Mouse (Mus musculus) kidney, embryonic 15.5 days (tissue): ENCODE data around the gene Parp16. TPM values are rescaled to one million over a fixed set of nuclear protein-coding genes. Genes with fewer than 3 reads are reported as not detected.
A peak's percentile ranks its signal among the peaks of the same experiment; 100 is the strongest.

Experiments used
- ATAC-seq: fragments of 200-750 bp; cut with Nextera tagmentation; replicated peaks from 2 replicates; pipeline ENCODE4 v1.8.0; 2017; ENCODE audit warnings: moderate TSS enrichment; ENCODE audit not compliant: low FRiP score
- H3K27ac ChIP-seq: fragments of 300-500 bp; sonication (generic); 2 replicates; pipeline ENCODE4 v1.5.1; 2015; ENCODE audit warnings: mild to moderate bottlenecking, inconsistent platforms
- H3K27me3 ChIP-seq: fragments of 300-500 bp; sonication (generic); 2 replicates; pipeline ENCODE4 v1.6.1; 2015; ENCODE audit warnings: inconsistent platforms
- H3K36me3 ChIP-seq: fragments of 300-500 bp; sonication (generic); 2 replicates; pipeline ENCODE4 v1.6.1; 2015; ENCODE audit warnings: inconsistent platforms
- H3K4me1 ChIP-seq: fragments of 300-500 bp; sonication (generic); 2 replicates; pipeline ENCODE4 v1.6.1; 2015; ENCODE audit warnings: inconsistent platforms
- H3K4me2 ChIP-seq: fragments of 300-500 bp; sonication (generic); 2 replicates; pipeline ENCODE4 v1.6.1; 2015; ENCODE audit warnings: moderate library complexity, mild to moderate bottlenecking, inconsistent platforms
- H3K4me3 ChIP-seq: fragments of 300-500 bp; sonication (generic); replicated peaks from 2 replicates; pipeline ENCODE4 v1.5.1; 2015; ENCODE audit warnings: mild to moderate bottlenecking, inconsistent platforms
- H3K9ac ChIP-seq: fragments of 300-500 bp; sonication (generic); 2 replicates; pipeline ENCODE4 v1.6.1; 2015; ENCODE audit warnings: mild to moderate bottlenecking, inconsistent platforms
- H3K9me3 ChIP-seq: fragments of 300-500 bp; sonication (generic); replicated peaks from 2 replicates; pipeline ENCODE4 v1.6.1; 2016; ENCODE audit warnings: inconsistent platforms
- WGBS: fragments of 180-500 bp; shearing (Covaris S2); methylation state at CpG from one replicate; pipeline ENCODE4 v1.1.7; 2015; ENCODE audit warnings: mixed read lengths; 5-methylcytosine and 5-hydroxymethylcytosine counted together
- polyA plus RNA-seq: library from polyadenylated mRNA; unstranded; fragments of >200 nt; fragmentation: Nextera tagmentation; extraction: Ambion mirVana; gene quantifications from 2 replicates; pipeline ENCODE4 v1.2.1, GENCODE M21; 2015

Gene Parp16
- polyA plus RNA-seq, 1 experiment from 2014 or later: 7.9 TPM

DNA sequence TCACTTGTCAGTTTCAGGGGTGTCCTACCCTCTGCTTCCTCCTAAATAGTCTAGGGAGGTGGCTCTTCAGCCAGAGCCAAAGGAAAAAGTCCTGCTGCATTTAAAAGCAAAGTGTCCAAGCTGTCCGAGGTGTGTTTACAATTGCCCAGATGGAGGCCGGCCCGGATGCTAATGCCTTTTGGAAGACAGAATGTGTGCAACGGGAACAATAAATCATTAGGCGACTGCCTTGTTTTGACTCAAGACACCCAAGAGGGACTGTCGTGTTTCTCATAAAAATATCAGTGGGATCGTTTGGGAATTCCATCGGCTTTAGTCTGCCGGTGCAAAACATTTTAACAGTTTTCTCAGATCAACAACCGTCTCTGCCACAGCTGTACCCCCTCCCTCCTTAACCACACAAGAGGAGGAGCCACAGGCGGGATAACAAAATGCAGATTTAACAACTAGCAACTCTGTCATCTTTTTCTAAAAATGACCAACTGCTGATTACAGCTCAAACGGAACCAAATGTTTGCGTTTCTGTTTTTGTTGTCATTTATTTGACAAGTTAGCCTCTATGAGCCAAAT is 43.1 kb downstream of the Parp16 start:
- ATAC-seq: no peak
- Histone ChIP-seq H3K9me3 (no peaks in the 10 kb centered on the region), H3K4me1 (peaks cover 20% of the 10 kb centered on the region), H3K36me3 (peaks cover 11% of the 10 kb centered on the region), H3K4me2 (0 out of 2 replicates have a peak overlapping the region, but pooled peaks have one; percentile 4), H3K9ac (no peak overlapping the region), H3K27me3 (no peaks in the 10 kb centered on the region), H3K27ac (peak overlapping the region; percentile 69), H3K4me3 (no peak overlapping the region)
- WGBS: 36% methylated on average over 13 of the region's 13 CpGs

GRCm38 (mm10) chr9:65239176-65239575 is 44.0 kb downstream of the Parp16 start:
- WGBS: 80% methylated on average over 4 of the region's 4 CpGs
- Histone ChIP-seq H3K27ac (no peak overlapping the region), H3K4me1 (peaks cover 29% of the 10 kb centered on the region), H3K36me3 (peaks cover 5% of the 10 kb centered on the region; the same call in 1 of the 2 replicates), H3K9me3 (no peaks in the 10 kb centered on the region), H3K9ac (no peak overlapping the region), H3K4me2 (no peak overlapping the region), H3K4me3 (no peak overlapping the region), H3K27me3 (no peaks in the 10 kb centered on the region)
- no peak for ATAC-seq

GRCm38 (mm10) chr9:65239731-65240130 is 44.6 kb downstream of the Parp16 start:
- no peak for ATAC-seq
- Histone ChIP-seq H3K4me3 (no peak overlapping the region), H3K27me3 (no peaks in the 10 kb centered on the region), H3K36me3 (peaks cover 5% of the 10 kb centered on the region; the same call in 1 of the 2 replicates), H3K9ac (no peak overlapping the region), H3K27ac (no peak overlapping the region), H3K9me3 (no peaks in the 10 kb centered on the region), H3K4me1 (peaks cover 34% of the 10 kb centered on the region), H3K4me2 (no peak overlapping the region)
- WGBS: 95% methylated on average over 5 of the region's 5 CpGs

DNA sequence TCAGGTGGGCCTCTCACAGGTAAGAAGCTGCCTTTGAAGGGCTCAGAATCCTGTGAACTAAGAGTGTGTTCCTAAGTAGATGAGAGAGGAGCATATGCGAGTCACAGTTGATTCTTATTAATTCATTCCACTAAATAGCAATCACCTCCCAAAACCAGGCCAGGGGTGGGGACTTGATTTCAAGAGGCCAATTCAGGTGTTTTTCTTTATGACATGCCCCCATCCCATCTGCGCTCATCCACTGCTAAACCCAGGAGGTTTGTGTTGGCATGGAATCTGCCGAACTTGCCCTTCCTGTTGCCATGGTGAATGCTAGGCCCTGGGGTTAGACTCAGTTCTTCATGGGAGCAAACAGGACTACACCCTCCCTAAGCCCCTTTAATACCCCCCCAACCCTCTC is 45.4 kb downstream of the Parp16 start:
- Histone ChIP-seq H3K9me3 (no peaks in the 10 kb centered on the region), H3K4me2 (no peak overlapping the region), H3K27me3 (no peaks in the 10 kb centered on the region), H3K36me3 (peaks cover 5% of the 10 kb centered on the region; the same call in 1 of the 2 replicates), H3K4me3 (no peak overlapping the region), H3K4me1 (peaks cover 34% of the 10 kb centered on the region), H3K9ac (no peak overlapping the region), H3K27ac (no peak overlapping the region)
- WGBS: 87% methylated on average over 3 of the region's 3 CpGs
- ATAC-seq: no peak

DNA sequence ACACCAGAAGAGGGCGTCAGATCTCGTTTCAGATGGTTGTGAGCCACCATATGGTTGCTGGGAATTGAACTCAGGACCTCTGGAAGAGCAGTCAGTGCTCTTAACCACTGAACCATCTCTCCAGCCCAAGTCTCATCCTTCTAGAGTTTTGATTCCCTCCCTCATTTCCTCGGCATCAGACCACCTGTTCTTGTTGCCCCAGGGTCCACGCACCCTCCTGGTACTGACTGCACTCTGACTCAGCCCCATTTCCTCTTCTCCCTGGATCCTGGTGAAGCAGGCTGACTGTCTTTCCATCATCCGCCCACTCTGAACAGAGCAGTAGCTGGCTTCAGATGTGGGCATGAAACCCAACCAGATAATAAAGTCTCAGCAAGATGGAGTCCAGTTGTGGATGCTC is 46.8 kb downstream of the Parp16 start:
- no peak for ATAC-seq
- Histone ChIP-seq H3K27me3 (no peaks in the 10 kb centered on the region), H3K27ac (no peak overlapping the region), H3K9me3 (no peaks in the 10 kb centered on the region), H3K9ac (no peak overlapping the region), H3K4me1 (peaks cover 34% of the 10 kb centered on the region), H3K4me3 (no peak overlapping the region), H3K36me3 (no peaks in the 10 kb centered on the region), H3K4me2 (no peak overlapping the region)
- WGBS: 63% methylated on average over 5 of the region's 5 CpGs

- Histone ChIP-seq H3K4me2 (no peak overlapping the region), H3K4me3 (no peak overlapping the region), H3K9me3 (no peaks in the 10 kb centered on the region), H3K36me3 (no peaks in the 10 kb centered on the region), H3K9ac (no peak overlapping the region), H3K4me1 (peaks cover 37% of the 10 kb centered on the region), H3K27ac (peak overlapping the region; percentile 54), H3K27me3 (no peaks in the 10 kb centered on the region)
- WGBS: 40% methylated on average over 4 of the region's 4 CpGs
- no peak for ATAC-seq
These were observed 48.1 kb downstream of the Parp16 start for GRCm38 (mm10) chr9:65243249-65243648.

GRCm38 (mm10) chr9:65244036-65244806 is 49.1 kb downstream of the Parp16 start:
- ATAC-seq: peak; percentile 53

GRCm38 (mm10) chr9:65247502-65248376 is 52.6 kb downstream of the Parp16 start:
- no peak; the same call in 1 of the 2 replicates for ATAC-seq

More at GRCm38 (mm10) chr9:65244036-65244806, 49.1 kb downstream of the Parp16 start:
- H3K4me2 ChIP-seq: no peak overlapping the region
- H3K9ac ChIP-seq: no peak overlapping the region
- 23% methylated on average over 9 of the region's 9 CpGs for WGBS
- H3K4me3 ChIP-seq: no peak overlapping the region
- no peaks in the 10 kb centered on the region for H3K27me3 ChIP-seq
- H3K36me3 ChIP-seq: no peaks in the 10 kb centered on the region
- H3K4me1 ChIP-seq: peaks cover 37% of the 10 kb centered on the region
- H3K27ac ChIP-seq: peak overlapping the region; percentile 34
- H3K9me3 ChIP-seq: no peaks in the 10 kb centered on the region

DNA sequence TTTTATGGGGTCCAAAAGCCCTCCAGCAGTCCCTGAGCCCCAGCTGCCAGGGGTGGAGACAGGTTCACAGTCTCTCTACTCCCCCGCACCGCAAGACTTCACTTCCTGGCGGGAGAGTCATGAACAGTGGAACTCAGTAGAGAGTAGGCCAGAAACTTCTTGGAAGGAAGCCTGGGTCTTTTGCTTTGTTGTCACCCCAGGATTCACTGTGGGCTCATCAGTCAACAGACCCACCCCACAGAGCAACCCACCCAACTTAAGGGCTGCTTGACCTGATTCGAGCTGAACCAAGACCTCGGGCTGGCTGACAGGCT is 53.2 kb downstream of the Parp16 start:
- peaks cover 28% of the 10 kb centered on the region for H3K4me1 ChIP-seq
- WGBS: 63% methylated on average over 5 of the region's 5 CpGs
- no peak overlapping the region for H3K9ac ChIP-seq
- H3K27me3 ChIP-seq: no peaks in the 10 kb centered on the region
- H3K36me3 ChIP-seq: no peaks in the 10 kb centered on the region
- ATAC-seq: no peak
- H3K4me2 ChIP-seq: no peak overlapping the region
- no peaks in the 10 kb centered on the region for H3K9me3 ChIP-seq
- peak overlapping the region; percentile 37; the same call in 1 of the 2 replicates for H3K27ac ChIP-seq
- no peak overlapping the region for H3K4me3 ChIP-seq

More at GRCm38 (mm10) chr9:65247502-65248376, 52.6 kb downstream of the Parp16 start:
- 39% methylated on average over 16 of the region's 16 CpGs for WGBS
- Histone ChIP-seq H3K4me2 (no peak overlapping the region), H3K9ac (no peak overlapping the region), H3K9me3 (no peaks in the 10 kb centered on the region), H3K36me3 (no peaks in the 10 kb centered on the region), H3K27ac (peak overlapping the region; percentile 37; the same call in 1 of the 2 replicates), H3K4me1 (peaks cover 34% of the 10 kb centered on the region), H3K27me3 (no peaks in the 10 kb centered on the region), H3K4me3 (no peak overlapping the region)

DNA sequence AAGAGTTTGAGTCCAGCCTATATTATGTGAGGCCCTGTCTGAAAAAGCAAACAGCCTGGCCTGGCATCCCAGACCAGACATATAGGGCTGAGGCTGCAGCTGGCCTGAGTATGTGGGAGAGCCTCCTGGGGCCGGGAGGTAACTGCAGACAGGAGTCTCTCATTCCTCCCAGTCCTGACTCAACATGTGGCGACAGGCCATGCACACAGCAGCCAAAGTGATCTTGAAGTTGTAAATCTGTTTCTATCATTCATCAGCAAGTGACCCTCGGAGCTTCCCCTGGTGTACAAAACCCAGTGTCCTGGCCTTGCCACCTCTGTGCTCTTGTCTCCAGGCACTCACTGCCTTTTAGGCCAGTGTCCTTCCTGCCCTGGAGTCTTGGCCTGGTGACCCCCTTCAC is 56.9 kb downstream of the Parp16 start:
- WGBS: 34% methylated on average over 3 of the region's 3 CpGs
- Histone ChIP-seq H3K9ac (no peak overlapping the region), H3K4me3 (no peak overlapping the region), H3K36me3 (no peaks in the 10 kb centered on the region), H3K4me1 (peaks cover 15% of the 10 kb centered on the region), H3K9me3 (no peaks in the 10 kb centered on the region), H3K27ac (no peak overlapping the region), H3K4me2 (no peak overlapping the region), H3K27me3 (no peaks in the 10 kb centered on the region)
- ATAC-seq: no peak

DNA sequence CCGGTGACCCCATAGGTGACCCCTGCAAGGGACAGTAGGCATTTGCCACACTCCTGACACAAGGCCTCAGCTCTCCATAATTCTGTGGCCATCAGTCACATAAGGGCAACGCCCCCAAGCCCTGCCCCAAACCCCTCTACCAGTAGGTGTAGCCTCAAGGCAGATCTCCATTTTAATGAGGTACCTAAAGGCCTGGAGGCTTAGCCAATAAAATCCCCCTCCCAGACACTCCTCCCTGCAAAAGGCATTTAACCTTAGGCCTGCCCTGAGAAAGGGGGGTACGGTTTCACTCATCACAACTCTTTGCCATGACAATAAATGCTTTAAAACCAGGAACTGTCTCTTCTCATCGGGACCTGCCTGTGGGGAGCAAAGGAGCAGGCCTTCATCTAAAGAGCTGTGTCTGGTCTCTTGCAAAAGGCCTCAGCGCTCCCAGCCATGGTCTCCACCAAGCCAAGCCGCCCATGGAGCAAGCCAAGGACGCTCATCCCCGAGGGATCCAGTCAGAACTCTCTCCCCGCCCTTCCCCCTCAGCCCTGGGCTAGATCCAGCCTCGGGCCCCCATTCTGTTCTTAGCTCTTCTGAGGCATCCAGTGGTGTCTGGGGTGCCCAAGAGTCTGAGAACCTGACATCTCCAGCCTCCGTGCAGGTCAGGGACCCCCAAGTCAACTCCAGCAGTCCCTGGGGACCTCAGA is 60.9 kb downstream of the Parp16 start:
- H3K36me3 ChIP-seq: no peaks in the 10 kb centered on the region
- H3K4me1 ChIP-seq: 0 out of 2 replicates have a peak, but pooled peaks cover 2% of the 10 kb centered on the region
- H3K27me3 ChIP-seq: no peaks in the 10 kb centered on the region
- H3K9me3 ChIP-seq: no peaks in the 10 kb centered on the region
- no peak for ATAC-seq
- no peak overlapping the region for H3K27ac ChIP-seq
- no peak overlapping the region for H3K4me2 ChIP-seq
- no peak overlapping the region for H3K9ac ChIP-seq
- H3K4me3 ChIP-seq: no peak overlapping the region
- WGBS: 61% methylated on average over 11 of the region's 11 CpGs
